Mouse (Mus musculus): Measurements from ENCODE around the gene Amz1.

GRCm38 (mm10) chr5:140695987-140696386 is 27.9 kb upstream of the Amz1 start:
- TF ChIP-seq EP300 (IDR thresholded peaks at IDR 0.05; ENCODE audit: low read depth) (no peak), CTCF (IDR thresholded peaks at IDR 0.05; ENCODE audit: low read depth) (no peak)
